Mouse (Mus musculus) limb, embryonic 15.5 days (tissue): ENCODE results near the gene Trp53i11. TPM values are rescaled to one million over a fixed set of nuclear protein-coding genes. Genes with fewer than 3 reads are reported as not detected.

ENCODE experiments used
- ATAC-seq: fragments of 200-750 bp; cut with Nextera tagmentation; 2 replicates; pipeline ENCODE4 v1.8.0; 2017; ENCODE audit warnings: low read depth, moderate TSS enrichment; ENCODE audit not compliant: insufficient number of reproducible peaks, low FRiP score, low TSS enrichment
- H3K27ac ChIP-seq: fragments of 300-500 bp; sonication (generic); 2 replicates; pipeline ENCODE4 v1.5.1; 2015; ENCODE audit warnings: moderate library complexity, mild to moderate bottlenecking, inconsistent platforms
- H3K27me3 ChIP-seq: fragments of 300-500 bp; sonication (generic); 2 replicates; pipeline ENCODE4 v1.6.1; 2015; ENCODE audit warnings: inconsistent platforms
- H3K36me3 ChIP-seq: fragments of 300-500 bp; sonication (generic); 2 replicates; pipeline ENCODE4 v1.6.1; 2015; ENCODE audit warnings: inconsistent platforms
- H3K4me1 ChIP-seq: fragments of 300-500 bp; sonication (generic); 2 replicates; pipeline ENCODE4 v1.6.1; 2015; ENCODE audit warnings: inconsistent platforms
- H3K4me2 ChIP-seq: fragments of 300-500 bp; sonication (generic); 2 replicates; pipeline ENCODE4 v1.6.1; 2015; ENCODE audit warnings: mild to moderate bottlenecking, inconsistent platforms
- H3K4me3 ChIP-seq: fragments of 300-500 bp; sonication (generic); 2 replicates; pipeline ENCODE4 v1.5.1; 2015; ENCODE audit warnings: mild to moderate bottlenecking, inconsistent platforms
- H3K9ac ChIP-seq: fragments of 300-500 bp; sonication (generic); 2 replicates; pipeline ENCODE4 v1.6.1; 2015; ENCODE audit warnings: inconsistent platforms
- H3K9me3 ChIP-seq: fragments of 300-500 bp; sonication (generic); 2 replicates; pipeline ENCODE4 v1.6.1; 2016; ENCODE audit warnings: inconsistent platforms
- WGBS: fragments of 180-500 bp; shearing (Covaris S2); methylation state at CpG from one replicate; pipeline ENCODE4 v1.1.7; 2015; 5-methylcytosine and 5-hydroxymethylcytosine counted together
- polyA plus RNA-seq: library from polyadenylated mRNA; unstranded; fragments of >200 nt; fragmentation: Nextera tagmentation; extraction: Ambion mirVana; gene quantifications from 2 replicates; pipeline ENCODE4 v1.2.1, GENCODE M21; 2015

Gene Trp53i11
- polyA plus RNA-seq, 1 experiment from 2014 or later = 26.5 TPM

DNA sequence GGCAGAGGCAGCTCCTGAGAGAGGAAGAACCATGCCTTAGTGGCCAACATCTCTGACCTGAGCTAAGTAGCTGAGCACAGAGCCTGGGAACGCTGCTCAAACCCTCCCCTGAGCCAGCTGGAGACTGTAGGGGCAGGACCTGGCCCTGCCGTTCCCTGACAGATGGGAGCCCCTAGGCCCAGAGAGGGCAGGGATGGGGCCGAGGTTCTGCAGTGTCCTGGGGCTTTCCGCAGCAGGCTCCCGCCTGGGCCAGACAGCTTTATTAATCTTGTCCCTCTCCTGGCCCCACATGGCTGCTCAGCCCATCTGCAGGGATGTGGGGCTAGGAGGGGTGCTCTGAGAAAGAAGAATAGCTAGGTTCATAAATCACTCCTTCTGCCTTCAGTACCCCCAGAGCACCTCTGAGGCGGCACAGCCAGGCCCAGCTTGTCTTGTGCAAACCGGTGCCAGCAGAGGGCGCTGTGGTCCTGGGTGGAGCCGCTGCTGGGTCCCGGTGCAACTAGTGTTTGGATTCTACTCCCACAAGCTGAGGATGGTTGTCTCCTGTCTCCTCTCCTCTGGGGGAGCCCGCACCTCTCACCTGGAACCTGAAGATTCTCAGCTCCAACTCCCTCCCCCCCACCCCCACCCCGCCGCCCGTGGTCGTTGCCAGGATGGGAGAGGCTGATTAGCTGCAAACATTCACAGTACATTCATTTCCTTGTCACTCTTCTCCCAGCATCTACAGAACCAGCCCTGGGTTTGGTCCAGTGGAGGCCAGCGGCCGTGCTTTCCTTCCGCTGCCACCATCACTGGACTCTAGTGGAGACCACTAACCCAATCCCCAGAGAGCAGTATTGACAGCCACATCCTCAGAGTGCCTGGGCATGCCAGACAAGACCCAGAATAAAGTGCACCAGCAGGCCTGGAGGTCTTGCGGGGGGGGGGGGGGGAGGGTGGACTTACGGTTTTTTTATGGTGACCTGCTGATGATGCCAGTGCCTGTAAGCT is 39.6 kb downstream of the Trp53i11 start:
- H3K9ac ChIP-seq = peak overlapping the region; percentile 7; the same call in 1 of the 2 replicates
- 12% methylated on average over 19 of the region's 20 CpGs for WGBS
- H3K4me1 ChIP-seq = peaks cover 24% of the 10 kb centered on the region
- H3K9me3 ChIP-seq = no peaks in the 10 kb centered on the region
- H3K27ac ChIP-seq = no peak overlapping the region; the same call in 1 of the 2 replicates
- ATAC-seq = 0 out of 2 replicates have a peak, but pooled peaks have one; percentile 27
- no peak overlapping the region for H3K4me3 ChIP-seq
- no peaks in the 10 kb centered on the region for H3K36me3 ChIP-seq
- peak overlapping the region; percentile 10 for H3K4me2 ChIP-seq
- peaks cover 7% of the 10 kb centered on the region; the same call in 1 of the 2 replicates for H3K27me3 ChIP-seq

DNA sequence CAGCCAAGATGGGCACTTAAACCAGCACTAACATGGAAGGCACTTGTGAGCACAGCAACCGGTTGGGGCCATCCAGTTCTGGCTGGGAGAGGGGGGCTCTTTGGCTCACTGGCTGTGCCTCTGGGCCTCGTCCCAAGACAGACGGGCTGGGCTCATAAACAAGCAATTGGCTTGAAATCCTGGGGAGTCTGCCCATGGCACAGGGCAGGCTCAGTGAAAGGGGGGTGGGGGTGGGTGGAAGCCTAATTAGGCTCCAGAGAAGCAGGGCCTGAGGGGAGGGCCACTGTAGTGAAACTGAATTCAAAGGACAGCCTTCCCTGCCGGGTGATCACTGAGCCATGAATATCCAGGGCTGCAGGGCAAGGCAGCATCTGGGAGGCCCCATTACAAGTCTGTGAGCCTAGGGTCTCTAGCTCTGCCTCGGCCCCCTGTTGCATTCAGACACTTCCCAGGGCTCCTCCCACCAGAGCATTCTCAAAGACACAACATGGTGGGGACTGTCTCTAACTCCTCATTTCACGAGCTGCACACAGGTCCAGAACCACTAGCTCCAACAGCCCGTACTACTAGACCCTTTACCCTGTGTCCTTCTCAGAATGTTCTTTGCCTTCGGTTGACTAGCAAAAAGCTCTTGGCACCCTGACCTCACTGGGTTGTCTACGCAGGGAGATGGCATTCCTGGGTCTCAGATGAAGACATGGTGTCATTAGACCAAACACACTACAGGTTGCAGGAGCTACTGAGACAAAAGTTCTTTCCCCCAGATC is 40.5 kb downstream of the Trp53i11 start:
- no peak overlapping the region for H3K4me2 ChIP-seq
- 30% methylated on average over 9 of the region's 9 CpGs for WGBS
- peak overlapping the region; percentile 44; the same call in 1 of the 2 replicates for H3K27ac ChIP-seq
- peaks cover 24% of the 10 kb centered on the region for H3K4me1 ChIP-seq
- H3K36me3 ChIP-seq = no peaks in the 10 kb centered on the region
- H3K4me3 ChIP-seq = no peak overlapping the region
- peaks cover 7% of the 10 kb centered on the region; the same call in 1 of the 2 replicates for H3K27me3 ChIP-seq
- ATAC-seq = peak; percentile 53; the same call in 1 of the 2 replicates
- H3K9ac ChIP-seq = no peak overlapping the region
- H3K9me3 ChIP-seq = no peaks in the 10 kb centered on the region

- Histone ChIP-seq H3K9ac (no peak overlapping the region), H3K4me3 (no peak overlapping the region), H3K4me2 (no peak overlapping the region), H3K27ac (peak overlapping the region; percentile 44; the same call in 1 of the 2 replicates), H3K36me3 (no peaks in the 10 kb centered on the region), H3K27me3 (peaks cover 7% of the 10 kb centered on the region; the same call in 1 of the 2 replicates), H3K4me1 (peaks cover 24% of the 10 kb centered on the region), H3K9me3 (no peaks in the 10 kb centered on the region)
- WGBS = 24% methylated on average over 5 of the region's 5 CpGs
- no peak for ATAC-seq
These were observed 41.1 kb downstream of the Trp53i11 start for GRCm38 (mm10) chr2:93228480-93228824.

- Histone ChIP-seq H3K9me3 (no peaks in the 10 kb centered on the region), H3K4me2 (no peak overlapping the region), H3K4me3 (no peak overlapping the region), H3K27ac (no peak overlapping the region), H3K4me1 (peaks cover 17% of the 10 kb centered on the region), H3K9ac (no peak overlapping the region), H3K36me3 (no peaks in the 10 kb centered on the region), H3K27me3 (no peaks in the 10 kb centered on the region)
- 70% methylated on average over 1 of the region's 1 CpGs for WGBS
- no peak for ATAC-seq
These were observed 44.8 kb downstream of the Trp53i11 start for GRCm38 (mm10) chr2:93232141-93232540.

DNA sequence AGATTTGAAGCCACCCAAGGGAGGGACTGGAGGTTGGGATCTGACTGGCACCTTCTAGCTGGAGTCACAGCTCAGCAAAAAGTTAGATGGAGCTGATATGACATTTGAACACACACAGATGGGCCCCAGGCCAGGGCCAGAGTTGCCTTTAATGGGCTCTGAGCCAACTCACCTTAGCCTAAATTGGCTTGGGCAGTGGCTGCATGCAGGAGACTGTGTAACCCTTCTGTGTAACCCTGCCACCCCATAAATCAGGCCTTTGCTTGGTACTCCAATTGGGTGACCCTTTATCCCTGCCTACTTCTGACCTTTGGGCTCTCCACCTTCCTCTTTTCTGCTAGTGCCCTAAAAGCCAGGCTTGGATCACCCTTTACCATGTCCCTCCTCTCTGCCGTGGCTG is 49.7 kb downstream of the Trp53i11 start:
- ATAC-seq = no peak
- WGBS = 55% methylated on average over 1 of the region's 1 CpGs

DNA sequence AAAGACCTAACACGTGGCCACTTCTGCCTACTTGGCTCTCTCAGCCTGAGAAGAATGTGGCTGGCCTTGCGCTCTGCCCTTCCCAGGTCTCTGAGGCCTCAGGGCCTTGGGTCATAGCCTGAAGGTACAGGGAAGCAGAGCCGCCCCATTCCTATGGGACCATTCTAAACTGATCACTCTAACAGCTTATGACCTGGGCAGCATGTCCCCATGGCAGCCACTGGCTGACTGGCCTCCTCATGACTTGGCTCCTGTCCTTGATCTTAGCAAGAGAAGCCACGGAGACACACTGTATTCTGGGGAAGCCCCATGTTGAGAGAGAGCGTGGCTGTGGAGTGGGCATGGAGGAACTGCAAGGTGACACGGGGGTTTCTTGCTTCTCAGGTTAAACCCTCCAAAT is 51.5 kb downstream of the Trp53i11 start:
- H3K4me1 ChIP-seq = 0 out of 2 replicates have a peak, but pooled peaks cover 3% of the 10 kb centered on the region
- no peak overlapping the region for H3K4me3 ChIP-seq
- no peaks in the 10 kb centered on the region for H3K9me3 ChIP-seq
- no peak for ATAC-seq
- H3K4me2 ChIP-seq = no peak overlapping the region
- H3K27ac ChIP-seq = no peak overlapping the region
- H3K9ac ChIP-seq = no peak overlapping the region
- 77% methylated on average over 6 of the region's 6 CpGs for WGBS
- H3K27me3 ChIP-seq = peaks cover 3% of the 10 kb centered on the region; the same call in 1 of the 2 replicates
- 0 out of 2 replicates have a peak, but pooled peaks cover 3% of the 10 kb centered on the region for H3K36me3 ChIP-seq

More for the DNA sequence above, 49.7 kb downstream of the Trp53i11 start:
- no peak overlapping the region for H3K4me2 ChIP-seq
- no peak overlapping the region for H3K4me3 ChIP-seq
- H3K4me1 ChIP-seq = no peaks in the 10 kb centered on the region
- no peak overlapping the region for H3K27ac ChIP-seq
- no peaks in the 10 kb centered on the region for H3K27me3 ChIP-seq
- 0 out of 2 replicates have a peak, but pooled peaks cover 3% of the 10 kb centered on the region for H3K36me3 ChIP-seq
- H3K9me3 ChIP-seq = no peaks in the 10 kb centered on the region
- H3K9ac ChIP-seq = no peak overlapping the region

DNA sequence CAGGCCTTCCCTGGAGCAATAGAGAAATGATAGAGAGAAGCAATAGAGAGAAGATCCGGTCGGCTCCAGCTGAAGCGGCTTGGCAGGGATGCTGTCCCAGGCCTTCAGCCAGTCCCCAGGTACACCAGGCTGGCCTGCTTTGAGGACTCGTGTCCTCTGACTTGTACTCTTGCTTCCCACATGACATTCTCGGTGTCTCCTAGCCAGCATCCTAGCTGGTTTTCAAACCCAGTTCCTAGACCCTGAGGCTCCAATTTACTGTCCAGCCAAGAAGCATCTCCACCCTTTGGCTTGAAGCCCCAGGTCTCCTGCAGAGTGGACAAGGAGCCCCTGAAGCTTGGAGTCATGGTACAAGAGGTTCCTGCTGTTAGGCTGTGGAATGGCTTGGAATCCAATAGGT is 54.8 kb downstream of the Trp53i11 start:
- Histone ChIP-seq H3K4me1 (0 out of 2 replicates have a peak, but pooled peaks cover 5% of the 10 kb centered on the region), H3K27ac (no peak overlapping the region), H3K4me3 (no peak overlapping the region), H3K4me2 (no peak overlapping the region), H3K9me3 (no peaks in the 10 kb centered on the region), H3K36me3 (0 out of 2 replicates have a peak, but pooled peaks cover 3% of the 10 kb centered on the region), H3K9ac (no peak overlapping the region), H3K27me3 (peaks cover 7% of the 10 kb centered on the region; the same call in 1 of the 2 replicates)
- no peak for ATAC-seq
- WGBS = 82% methylated on average over 5 of the region's 5 CpGs

DNA sequence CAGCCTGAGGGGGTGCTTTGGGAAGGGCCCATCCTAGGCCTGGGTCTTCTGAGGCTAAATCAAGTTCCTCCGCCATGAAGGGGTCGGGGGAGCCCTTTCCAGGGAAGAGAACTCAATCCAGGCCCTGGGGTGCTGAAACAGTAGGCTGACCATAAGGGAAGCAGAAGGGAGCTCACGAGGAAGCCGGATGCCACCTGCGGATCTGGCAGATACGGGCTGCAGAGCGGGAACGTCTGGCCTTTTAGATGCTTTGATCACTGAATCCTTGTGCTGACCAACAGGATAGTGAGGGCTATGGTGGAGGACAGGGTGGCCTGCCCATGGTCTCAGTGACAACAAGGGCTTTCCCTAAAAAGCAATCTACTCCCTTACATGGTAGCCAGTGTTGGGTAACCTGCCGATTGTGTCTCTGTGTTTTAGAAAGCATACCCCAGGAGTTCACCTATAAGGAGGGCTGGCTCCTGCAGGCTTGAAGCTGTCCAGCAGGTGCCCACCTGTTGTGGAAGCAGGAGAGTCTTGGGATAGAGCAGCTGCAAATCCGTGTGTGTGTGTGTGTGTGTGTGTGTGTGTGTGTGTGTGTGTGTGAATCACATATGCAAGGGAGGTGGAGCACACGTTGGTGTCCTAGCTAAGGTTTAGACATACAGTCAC is 56.2 kb downstream of the Trp53i11 start:
- H3K27ac ChIP-seq = no peak overlapping the region
- 75% methylated on average over 11 of the region's 11 CpGs for WGBS
- H3K27me3 ChIP-seq = peaks cover 7% of the 10 kb centered on the region; the same call in 1 of the 2 replicates
- H3K9me3 ChIP-seq = no peaks in the 10 kb centered on the region
- no peak overlapping the region for H3K4me3 ChIP-seq
- no peak overlapping the region for H3K9ac ChIP-seq
- no peak for ATAC-seq
- 0 out of 2 replicates have a peak, but pooled peaks cover 5% of the 10 kb centered on the region for H3K4me1 ChIP-seq
- no peak overlapping the region for H3K4me2 ChIP-seq
- no peaks in the 10 kb centered on the region for H3K36me3 ChIP-seq

DNA sequence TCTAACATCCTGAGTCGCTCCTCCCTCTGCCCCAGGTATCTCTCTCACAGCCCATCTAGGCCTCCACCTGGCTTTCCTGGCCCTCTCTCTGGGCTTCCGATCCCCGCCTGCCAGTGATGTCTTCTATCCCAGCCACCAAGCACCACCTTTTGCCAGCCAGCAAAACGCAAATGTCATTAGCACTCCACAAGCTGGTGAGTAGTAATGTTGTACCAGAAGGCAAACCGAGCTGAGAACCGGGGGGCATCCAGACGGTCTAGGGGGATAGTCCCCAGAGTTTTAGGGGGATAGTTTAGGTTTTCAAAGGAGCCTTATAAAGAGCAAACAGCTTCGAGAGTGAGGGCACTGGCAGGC is 56.7 kb downstream of the Trp53i11 start:
- WGBS = 76% methylated on average over 8 of the region's 8 CpGs
- H3K4me3 ChIP-seq = no peak overlapping the region
- H3K36me3 ChIP-seq = no peaks in the 10 kb centered on the region
- no peak overlapping the region for H3K9ac ChIP-seq
- peaks cover 7% of the 10 kb centered on the region; the same call in 1 of the 2 replicates for H3K27me3 ChIP-seq
- H3K4me2 ChIP-seq = no peak overlapping the region
- 0 out of 2 replicates have a peak, but pooled peaks cover 11% of the 10 kb centered on the region for H3K4me1 ChIP-seq
- no peak overlapping the region for H3K27ac ChIP-seq
- no peak for ATAC-seq
- H3K9me3 ChIP-seq = no peaks in the 10 kb centered on the region

DNA sequence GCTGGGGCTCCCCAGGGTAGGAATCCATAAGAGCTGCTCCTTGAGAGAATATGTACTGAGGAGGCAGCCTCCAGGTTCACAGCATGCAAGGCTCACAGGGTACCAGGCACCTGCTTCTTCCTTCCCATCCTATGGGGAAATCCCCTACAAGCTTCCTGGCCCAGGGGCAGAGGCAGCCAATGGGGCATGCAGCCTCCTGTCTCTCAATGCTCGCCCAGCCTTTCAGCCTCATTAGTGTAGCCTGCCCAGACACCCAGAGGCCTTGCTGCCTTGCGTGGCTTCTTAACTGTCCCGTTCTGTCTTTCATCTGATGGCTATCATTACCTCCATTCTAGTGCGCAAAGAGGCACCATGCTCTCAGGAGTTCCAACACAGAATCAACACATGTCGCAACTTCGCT is 61.7 kb downstream of the Trp53i11 start:
- Histone ChIP-seq H3K4me3 (no peak overlapping the region), H3K9ac (no peak overlapping the region), H3K27ac (no peak overlapping the region), H3K36me3 (no peaks in the 10 kb centered on the region), H3K27me3 (0 out of 2 replicates have a peak, but pooled peaks cover 4% of the 10 kb centered on the region), H3K4me2 (no peak overlapping the region), H3K9me3 (no peaks in the 10 kb centered on the region), H3K4me1 (peaks cover 18% of the 10 kb centered on the region)
- WGBS = 59% methylated on average over 6 of the region's 6 CpGs
- ATAC-seq = no peak

DNA sequence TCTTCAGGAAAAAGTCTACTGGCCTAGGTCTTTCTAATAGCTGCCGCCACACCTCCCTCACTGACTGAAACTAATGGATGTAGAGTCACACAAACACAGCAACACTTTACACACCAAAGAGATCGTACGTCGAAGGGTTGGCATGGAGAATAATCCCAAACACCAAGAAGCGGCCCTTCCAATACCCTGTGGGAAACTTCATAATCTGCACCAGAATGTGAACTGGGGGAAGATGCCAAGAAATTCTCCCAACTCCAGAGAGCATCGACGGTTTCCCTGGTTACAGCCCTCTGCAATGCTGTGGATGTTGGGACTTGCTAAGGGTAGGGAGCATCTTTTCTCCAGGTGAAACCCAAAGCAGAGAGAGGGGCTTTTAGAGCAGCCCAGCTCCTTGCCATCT is 63.3 kb downstream of the Trp53i11 start:
- H3K4me1 ChIP-seq = peaks cover 15% of the 10 kb centered on the region
- H3K4me2 ChIP-seq = no peak overlapping the region
- no peak for ATAC-seq
- WGBS = 88% methylated on average over 7 of the region's 7 CpGs
- no peaks in the 10 kb centered on the region for H3K36me3 ChIP-seq
- H3K27ac ChIP-seq = no peak overlapping the region
- no peak overlapping the region for H3K9ac ChIP-seq
- H3K4me3 ChIP-seq = no peak overlapping the region
- H3K27me3 ChIP-seq = no peaks in the 10 kb centered on the region
- no peaks in the 10 kb centered on the region for H3K9me3 ChIP-seq
